Mouse (Mus musculus) midbrain, embryonic 13.5 days (tissue): Measurements from ENCODE around the gene Pidd1. TPM values are rescaled to one million over a fixed set of nuclear protein-coding genes. Genes with fewer than 3 reads are reported as not detected.

Experiments used
- ATAC-seq: fragments of 200-750 bp; cut with Nextera tagmentation; 2 replicates; pipeline ENCODE4 v1.8.0; 2017; ENCODE audit warnings: mild to moderate bottlenecking, moderate TSS enrichment, moderate library complexity
- H3K27ac ChIP-seq: fragments of 300-500 bp; sonication (generic); 2 replicates; pipeline ENCODE4 v1.5.1; 2015; ENCODE audit warnings: inconsistent platforms, mild to moderate bottlenecking, moderate library complexity
- H3K27me3 ChIP-seq: fragments of 300-500 bp; sonication (generic); 2 replicates; pipeline ENCODE4 v1.6.1; 2015; ENCODE audit warnings: mild to moderate bottlenecking, inconsistent platforms
- H3K36me3 ChIP-seq: fragments of 300-500 bp; sonication (generic); 2 replicates; pipeline ENCODE4 v1.6.1; 2015; ENCODE audit warnings: mild to moderate bottlenecking, inconsistent platforms
- H3K4me1 ChIP-seq: fragments of 300-500 bp; sonication (generic); replicated peaks from 2 replicates; pipeline ENCODE4 v1.6.1; 2015; ENCODE audit warnings: inconsistent platforms
- H3K4me2 ChIP-seq: fragments of 300-500 bp; sonication (generic); replicated peaks from 2 replicates; pipeline ENCODE4 v1.6.1; 2015; ENCODE audit warnings: moderate library complexity, mild to moderate bottlenecking, inconsistent platforms
- H3K4me3 ChIP-seq: fragments of 300-500 bp; sonication (generic); replicated peaks from 2 replicates; pipeline ENCODE4 v1.5.1; 2015; ENCODE audit warnings: mild to moderate bottlenecking, inconsistent platforms
- H3K9ac ChIP-seq: fragments of 300-500 bp; sonication (generic); replicated peaks from 2 replicates; pipeline ENCODE4 v1.6.1; 2015; ENCODE audit warnings: mild to moderate bottlenecking, inconsistent platforms
- H3K9me3 ChIP-seq: fragments of 300-500 bp; sonication (generic); 2 replicates; pipeline ENCODE4 v1.6.1; 2016; ENCODE audit warnings: mild to moderate bottlenecking, inconsistent platforms
- WGBS: fragments of 180-500 bp; shearing (Covaris S2); methylation state at CpG from one replicate; pipeline ENCODE4 v1.1.7; 2015; 5-methylcytosine and 5-hydroxymethylcytosine counted together
- polyA plus RNA-seq: library from polyadenylated mRNA; unstranded; fragments of >200 nt; fragmentation: Nextera tagmentation; extraction: Ambion mirVana; gene quantifications from 2 replicates; pipeline ENCODE4 v1.2.1, GENCODE M21; 2015

Gene Pidd1
- polyA plus RNA-seq, 1 experiment from 2014 or later: 7.1 TPM

GRCm38 (mm10) chr7:141480842-141481497 is 37.1 kb upstream of the Pidd1 start:
- peak; percentile 55 for ATAC-seq
- H3K9ac ChIP-seq: peak overlapping the region; percentile 75; the same call in 1 of the 2 replicates
- H3K4me1 ChIP-seq: peaks cover 35% of the 10 kb centered on the region

DNA sequence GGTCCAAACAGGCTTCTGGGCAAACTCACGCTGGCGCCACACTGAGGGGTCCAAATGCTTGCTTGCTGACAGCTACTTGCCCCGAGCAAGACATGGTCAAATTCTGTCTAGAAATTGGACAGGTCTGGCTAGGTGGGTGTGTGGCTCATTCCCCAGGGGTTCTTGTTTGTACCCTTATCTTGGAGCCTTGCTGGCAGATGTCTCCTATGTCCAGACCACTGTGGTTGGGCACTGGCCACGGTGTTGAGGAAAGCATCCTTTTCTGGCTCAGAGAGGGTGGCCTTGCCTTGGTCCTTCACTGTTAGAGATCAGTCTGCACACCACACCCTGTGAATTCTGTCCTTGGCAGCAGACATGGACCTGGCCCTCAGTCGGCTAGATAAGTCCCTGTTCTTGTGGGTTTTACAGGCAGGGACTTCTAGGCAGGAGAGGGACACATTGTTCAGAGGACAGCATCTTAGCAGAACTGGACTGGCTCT is 34.5 kb upstream of the Pidd1 start:
- H3K4me1 ChIP-seq: peaks cover 49% of the 10 kb centered on the region
- H3K4me3 ChIP-seq: no peak overlapping the region
- H3K4me2 ChIP-seq: no peak overlapping the region
- H3K9ac ChIP-seq: no peak overlapping the region
- H3K27me3 ChIP-seq: peaks cover 40% of the 10 kb centered on the region
- H3K9me3 ChIP-seq: no peaks in the 10 kb centered on the region
- whole genome bisulfite sequencing: 76% methylated on average over 5 of the region's 5 CpGs
- ATAC-seq: no peak
- no peaks in the 10 kb centered on the region for H3K36me3 ChIP-seq
- no peak overlapping the region for H3K27ac ChIP-seq

More at GRCm38 (mm10) chr7:141480842-141481497, 37.1 kb upstream of the Pidd1 start:
- H3K27ac ChIP-seq: no peak overlapping the region; the same call in 1 of the 2 replicates
- H3K27me3 ChIP-seq: peaks cover 39% of the 10 kb centered on the region
- peak overlapping the region; percentile 92 for H3K4me2 ChIP-seq
- WGBS: 6% methylated on average over 10 of the region's 10 CpGs
- H3K36me3 ChIP-seq: no peaks in the 10 kb centered on the region
- peak overlapping the region; percentile 62 for H3K4me3 ChIP-seq
- no peaks in the 10 kb centered on the region for H3K9me3 ChIP-seq

DNA sequence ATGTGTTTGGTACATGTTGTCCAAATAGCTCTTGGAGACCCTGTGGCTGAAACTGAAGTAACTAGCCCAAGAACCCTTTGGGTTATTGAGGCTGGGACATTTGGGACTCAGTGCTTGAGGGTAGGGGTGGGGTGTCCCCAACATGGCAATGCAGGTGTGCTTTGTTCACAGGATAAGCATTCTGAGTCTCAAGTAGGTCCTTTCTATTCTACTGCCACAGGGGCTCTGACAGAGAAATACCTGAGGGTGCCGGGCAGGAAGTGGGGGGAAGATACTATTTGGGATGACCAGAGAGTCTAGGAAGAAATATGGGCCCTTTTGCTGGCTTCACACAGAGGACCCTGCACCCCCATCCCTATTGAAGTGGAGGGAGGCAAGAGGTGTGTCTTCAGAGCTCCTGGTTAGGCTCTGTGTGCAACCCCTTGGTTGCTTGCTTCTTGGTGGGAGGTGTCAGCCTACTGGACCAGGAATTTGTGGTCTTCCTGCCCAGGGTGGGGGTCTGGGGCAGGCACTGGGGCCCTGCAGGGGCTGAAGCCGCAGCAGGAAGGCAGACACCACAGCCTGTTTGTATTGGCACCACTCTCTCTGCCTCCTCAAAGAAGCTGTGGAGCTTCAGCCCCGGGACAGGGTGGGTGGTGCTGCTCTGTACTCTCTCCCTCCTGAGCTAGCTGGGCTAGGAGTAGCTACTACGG is 33.9 kb upstream of the Pidd1 start:
- ATAC-seq: no peak
- H3K27ac ChIP-seq: no peak overlapping the region
- H3K4me3 ChIP-seq: no peak overlapping the region
- 71% methylated on average over 4 of the region's 4 CpGs for WGBS
- H3K4me2 ChIP-seq: no peak overlapping the region
- no peaks in the 10 kb centered on the region for H3K9me3 ChIP-seq
- H3K4me1 ChIP-seq: peaks cover 45% of the 10 kb centered on the region
- H3K27me3 ChIP-seq: peaks cover 34% of the 10 kb centered on the region
- H3K36me3 ChIP-seq: peaks cover 2% of the 10 kb centered on the region
- H3K9ac ChIP-seq: no peak overlapping the region

GRCm38 (mm10) chr7:141476981-141477370 is 33.2 kb upstream of the Pidd1 start:
- WGBS: 24% methylated on average over 7 of the region's 7 CpGs
- peaks cover 10% of the 10 kb centered on the region for H3K36me3 ChIP-seq
- H3K9me3 ChIP-seq: no peaks in the 10 kb centered on the region
- H3K4me2 ChIP-seq: peak overlapping the region; percentile 96
- H3K4me3 ChIP-seq: no peak overlapping the region
- ATAC-seq: no peak
- H3K27me3 ChIP-seq: peaks cover 30% of the 10 kb centered on the region
- H3K9ac ChIP-seq: no peak overlapping the region
- H3K27ac ChIP-seq: no peak overlapping the region
- H3K4me1 ChIP-seq: peaks cover 38% of the 10 kb centered on the region

- H3K27me3 ChIP-seq: peaks cover 30% of the 10 kb centered on the region
- 3% methylated on average over 11 of the region's 17 CpGs for WGBS
- H3K4me3 ChIP-seq: peak overlapping the region; percentile 86
- no peaks in the 10 kb centered on the region for H3K9me3 ChIP-seq
- H3K4me1 ChIP-seq: peaks cover 32% of the 10 kb centered on the region
- H3K4me2 ChIP-seq: peak overlapping the region; percentile 96
- no peak overlapping the region for H3K27ac ChIP-seq
- no peak overlapping the region for H3K9ac ChIP-seq
- H3K36me3 ChIP-seq: peaks cover 14% of the 10 kb centered on the region
- ATAC-seq: 0 out of 2 replicates have a peak, but pooled peaks have one; percentile 15
These were observed 32.6 kb upstream of the Pidd1 start for GRCm38 (mm10) chr7:141476226-141476980.

GRCm38 (mm10) chr7:141475805-141476158 is 32.0 kb upstream of the Pidd1 start:
- Histone ChIP-seq H3K4me3 (peak overlapping the region; percentile 86), H3K36me3 (peaks cover 20% of the 10 kb centered on the region), H3K27me3 (peaks cover 30% of the 10 kb centered on the region), H3K4me2 (peak overlapping the region; percentile 96), H3K9ac (peak overlapping the region; percentile 84), H3K9me3 (no peaks in the 10 kb centered on the region), H3K27ac (no peak overlapping the region), H3K4me1 (peaks cover 26% of the 10 kb centered on the region)
- no peak; the same call in 1 of the 2 replicates for ATAC-seq
- WGBS: 3% methylated on average over 12 of the region's 12 CpGs

- Histone ChIP-seq H3K4me1 (peaks cover 28% of the 10 kb centered on the region), H3K9ac (peak within 1 kb of the TSS; percentile 84), H3K4me3 (peak within 1 kb of the TSS; percentile 86), H3K27me3 (peaks cover 30% of the 10 kb centered on the region), H3K27ac (peak within 1 kb of the TSS; percentile 89), H3K9me3 (no peaks in the 10 kb centered on the region), H3K4me2 (peak within 1 kb of the TSS; percentile 96), H3K36me3 (peaks cover 26% of the 10 kb centered on the region)
- under 1% methylated on average over 87 of the region's 87 CpGs for WGBS
- ATAC-seq: peak; percentile 82
These were observed 31.4 kb upstream of the Pidd1 start, which contains the start of the genes Polr2l and Tspan4 for GRCm38 (mm10) chr7:141475011-141475804. Polr2l (minus strand) TSS chr7:141475132. Tspan4 (plus strand) TSS chr7:141475240.

DNA sequence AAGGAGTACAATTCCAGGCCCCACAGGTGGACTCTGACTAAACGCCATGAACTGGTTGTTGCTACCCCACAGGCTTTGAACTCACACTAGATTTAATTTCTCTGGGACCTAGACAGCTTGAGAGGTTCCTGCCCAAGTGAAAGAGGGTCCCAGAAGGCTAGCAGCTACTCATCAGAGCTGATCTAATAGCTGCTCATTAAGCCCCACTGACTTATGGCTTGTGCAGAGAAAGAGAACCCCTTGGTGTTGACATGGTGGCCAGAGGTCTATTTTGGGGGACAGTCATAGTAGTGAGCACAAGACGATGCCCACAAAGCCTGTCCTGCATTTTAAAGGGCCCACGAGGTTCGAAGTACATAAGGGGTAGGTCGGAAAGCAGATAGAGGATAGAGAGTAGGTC is 30.3 kb upstream of the Pidd1 start:
- 15% methylated on average over 5 of the region's 5 CpGs for WGBS
- Histone ChIP-seq H3K27me3 (peaks cover 26% of the 10 kb centered on the region), H3K27ac (no peak overlapping the region), H3K4me2 (peak overlapping the region; percentile 96), H3K36me3 (peaks cover 31% of the 10 kb centered on the region), H3K9ac (peak overlapping the region; percentile 84), H3K4me3 (peak overlapping the region; percentile 86), H3K9me3 (no peaks in the 10 kb centered on the region), H3K4me1 (peaks cover 38% of the 10 kb centered on the region)
- no peak for ATAC-seq

- Histone ChIP-seq H3K9ac (no peak overlapping the region), H3K4me3 (no peak overlapping the region), H3K4me1 (peaks cover 51% of the 10 kb centered on the region), H3K27me3 (peaks cover 22% of the 10 kb centered on the region), H3K9me3 (no peaks in the 10 kb centered on the region), H3K27ac (no peak overlapping the region), H3K36me3 (peaks cover 31% of the 10 kb centered on the region), H3K4me2 (no peak overlapping the region)
- no peak for ATAC-seq
- WGBS: 93% methylated on average over 6 of the region's 6 CpGs
These were observed 28.9 kb upstream of the Pidd1 start for GRCm38 (mm10) chr7:141472763-141473162.

DNA sequence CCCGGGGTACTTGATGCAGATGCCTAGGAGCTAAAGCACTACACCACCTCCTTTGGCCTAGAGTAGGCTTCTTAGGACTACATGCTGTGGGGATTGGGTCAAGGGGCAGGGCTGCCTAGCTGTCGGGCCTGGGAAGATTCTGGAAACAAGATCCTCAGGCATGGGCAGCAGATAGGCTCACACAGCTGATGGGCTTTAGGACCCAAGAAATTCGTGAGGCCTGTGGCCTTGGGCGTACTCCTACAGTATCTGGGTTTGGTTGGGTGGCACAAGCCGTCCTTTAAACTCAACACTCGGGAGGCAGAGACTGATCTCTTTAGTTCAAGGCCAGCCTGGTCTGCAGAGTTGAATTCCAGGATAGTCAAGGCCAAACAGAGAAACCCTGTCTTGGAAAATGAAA is 28.4 kb upstream of the Pidd1 start:
- Histone ChIP-seq H3K27ac (no peak overlapping the region), H3K4me2 (no peak overlapping the region), H3K4me3 (no peak overlapping the region), H3K27me3 (peaks cover 17% of the 10 kb centered on the region), H3K9ac (no peak overlapping the region), H3K36me3 (peaks cover 31% of the 10 kb centered on the region), H3K9me3 (no peaks in the 10 kb centered on the region), H3K4me1 (peaks cover 55% of the 10 kb centered on the region)
- 81% methylated on average over 6 of the region's 6 CpGs for WGBS
- ATAC-seq: no peak

- no peak for ATAC-seq
- Histone ChIP-seq H3K36me3 (peaks cover 31% of the 10 kb centered on the region), H3K9ac (no peak overlapping the region), H3K4me1 (peaks cover 57% of the 10 kb centered on the region), H3K4me3 (no peak overlapping the region), H3K27me3 (peaks cover 16% of the 10 kb centered on the region), H3K27ac (no peak overlapping the region), H3K4me2 (no peak overlapping the region), H3K9me3 (no peaks in the 10 kb centered on the region)
- WGBS: 93% methylated on average over 1 of the region's 1 CpGs
These were observed 27.4 kb upstream of the Pidd1 start for GRCm38 (mm10) chr7:141471236-141471635.
